In the genomic region with DNA sequence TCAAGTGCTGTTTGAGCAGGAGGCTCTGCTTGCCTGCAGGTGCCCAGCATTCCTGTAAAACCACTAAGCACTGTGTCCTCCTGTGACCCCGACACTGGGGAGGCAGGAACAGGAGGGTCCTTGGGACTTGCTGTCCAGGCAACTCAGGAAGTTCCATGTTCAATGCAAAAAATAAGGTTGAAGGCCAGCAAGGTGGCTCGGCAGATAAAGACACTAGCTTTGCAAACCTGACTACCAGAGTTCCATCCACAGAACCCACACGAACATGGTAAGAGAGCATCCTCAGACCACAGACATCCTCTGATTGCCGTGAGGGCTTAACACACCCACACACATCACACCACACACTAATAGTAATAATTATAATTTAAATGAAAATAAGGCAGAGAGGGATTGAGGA, we compare ENCODE assay signal across 17 mouse cellular contexts.
DNase-seq lines count a peak whose midpoint lies in the region; ATAC-seq and TF ChIP-seq lines count a peak whose summit lies in the region.
"Had no signal": no experiment of that assay in that cellular context is flagged by ENCODE, and none has a peak within 500 bp of the region (broad histone marks: within the 10 kb centered on the region; RNA-seq: fewer than 3 reads in every experiment).

No protein-coding gene starts in this region.

- peaks cover 0 to 17% of the 10 kb centered on the region in 2 experiments; a peak in 2 of 4 replicates for H3K36me3 ChIP-seq in MEL (ENCODE audit: control insufficient read depth in 1 of 2, insufficient read depth in 2 of 2, low read length in 2 of 2)
- H3K36me3 ChIP-seq in liver, embryonic 11.5 days (ENCODE audit: control insufficient read depth, insufficient read depth, low read length), result no peaks in the 10 kb centered on the region
- no peaks in the 10 kb centered on the region for H3K36me3 ChIP-seq in liver, embryonic 15.5 days (replicated peaks)
- H3K36me3 ChIP-seq in forebrain, embryonic 15.5 days, result no peaks in the 10 kb centered on the region
- H3K36me3 ChIP-seq: embryonic facial prominence, embryonic 13.5 days; G1E; hindbrain, embryonic 12.5 days had no signal

- peak overlapping the region; percentile 59 for H3K4me2 ChIP-seq in liver, embryonic 11.5 days
- H3K4me2 ChIP-seq in liver, embryonic 15.5 days, result peak overlapping the region; percentile 50
- no peak overlapping the region for H3K4me2 ChIP-seq in forebrain, embryonic 15.5 days (replicated peaks)
- H3K4me2 ChIP-seq: embryonic facial prominence, embryonic 13.5 days; forebrain, embryonic 13.5 days; hindbrain, embryonic 12.5 days had no signal

- H3K9ac ChIP-seq in MEL (ENCODE audit: control insufficient read depth, low read depth, low read length, poor library complexity, severe bottlenecking), result no peak overlapping the region
- H3K9ac ChIP-seq in liver, embryonic 11.5 days (ENCODE audit: low read depth, low read length), result no peak overlapping the region
- no peak overlapping the region for H3K9ac ChIP-seq in liver, embryonic 15.5 days
- no peak overlapping the region for H3K9ac ChIP-seq in forebrain, embryonic 15.5 days (replicated peaks)
- H3K9ac ChIP-seq: embryonic facial prominence, embryonic 13.5 days; forebrain, embryonic 13.5 days; hindbrain, embryonic 12.5 days had no signal

- no peak overlapping the region for H3K27ac ChIP-seq in MEL (ENCODE audit: control insufficient read depth, low read depth, low read length)
- H3K27ac ChIP-seq in liver, embryonic 11.5 days (ENCODE audit: low read depth, low read length), result peak overlapping the region; percentile 95; the same call in 1 of the 2 replicates
- 0 out of 2 replicates have a peak overlapping the region, but pooled peaks have one; percentile 76 for H3K27ac ChIP-seq in liver, embryonic 15.5 days (replicated peaks)
- no peak overlapping the region for H3K27ac ChIP-seq in forebrain, embryonic 15.5 days (replicated peaks)
- H3K27ac ChIP-seq: embryonic facial prominence, embryonic 13.5 days; forebrain, embryonic 13.5 days; hindbrain, embryonic 12.5 days had no signal

- TF ChIP-seq POLR2A in MEL (IDR thresholded peaks at IDR 0.05; ENCODE audit: control insufficient read depth in 1 of 2, insufficient read depth in 1 of 2, low read depth in 1 of 2, low read length in 2 of 2, poor library complexity in 1 of 2), result no peak

- H3K4me3 ChIP-seq in MEL (ENCODE audit: control insufficient read depth in 1 of 2, insufficient read depth in 1 of 2, low read depth in 2 of 2, low read length in 2 of 2), result no peak overlapping the region
- H3K4me3 ChIP-seq in liver, embryonic 11.5 days (ENCODE audit: low read depth, low read length), result no peak overlapping the region
- H3K4me3 ChIP-seq in liver, embryonic 15.5 days (replicated peaks), result no peak overlapping the region
- H3K4me3 ChIP-seq in forebrain, embryonic 15.5 days, result no peak overlapping the region
- H3K4me3 ChIP-seq: embryonic facial prominence, embryonic 13.5 days; forebrain, embryonic 13.5 days; gastrocnemius, adult 2 months; hindbrain, embryonic 12.5 days had no signal

- no peaks in the 10 kb centered on the region for H3K79me2 ChIP-seq in MEL (ENCODE audit: control insufficient read depth, insufficient read depth, low read length, poor library complexity)

- H3K9me3 ChIP-seq in MEL (replicated peaks; ENCODE audit: insufficient read depth, low read length), result no peaks in the 10 kb centered on the region
- no peaks in the 10 kb centered on the region for H3K9me3 ChIP-seq in liver, embryonic 11.5 days (ENCODE audit: control insufficient read depth, low read length)
- H3K9me3 ChIP-seq in liver, embryonic 15.5 days (replicated peaks), result no peaks in the 10 kb centered on the region
- no peaks in the 10 kb centered on the region for H3K9me3 ChIP-seq in forebrain, embryonic 15.5 days
- H3K9me3 ChIP-seq: embryonic facial prominence, embryonic 13.5 days; forebrain, embryonic 13.5 days; G1E; hindbrain, embryonic 12.5 days had no signal

- DNase-seq in MEL (ENCODE audit: low read depth, low spot score), result peak; percentile 22
- peak; percentile 62 for DNase-seq in c-Kit-positive CD71-positive TER-119-negative erythroid progenitor cells, embryonic 14.5 days (ENCODE audit: low read depth)
- no peak for DNase-seq in liver, embryonic 11.5 days (ENCODE audit: low spot score)
- no peak for DNase-seq in urinary bladder, postnatal 14 days (ENCODE audit: low spot score)
- no peak for DNase-seq in embryo, embryonic 10.5 days (ENCODE audit: low spot score)
- DNase-seq: adrenal gland, postnatal 25 days; B cell, adult 2 months had no signal

- WGBS in liver, embryonic 11.5 days, result 40% methylated on average over 4 of the region's 4 CpGs
- 21% methylated on average over 4 of the region's 4 CpGs for WGBS in liver, embryonic 15.5 days (ENCODE audit: insufficient replicate concordance)
- WGBS in forebrain, embryonic 15.5 days, result 86% methylated on average over 4 of the region's 4 CpGs

- TF ChIP-seq CTCF in MEL (IDR thresholded peaks at IDR 0.05 in 2 of 3, conservative IDR thresholded peaks at IDR 0.05 in 1 of 3; ENCODE audit: control insufficient read depth in 1 of 3, insufficient read depth in 1 of 3, low read depth in 2 of 3, low read length in 3 of 3, poor library complexity in 1 of 3, severe bottlenecking in 1 of 3), result no peak

- no peak for TF ChIP-seq RAD21 in MEL (IDR thresholded peaks at IDR 0.05; ENCODE audit: low read depth, low read length)

- no peak for TF ChIP-seq EP300 in MEL (IDR thresholded peaks at IDR 0.05; ENCODE audit: low read depth in 1 of 2, low read length in 2 of 2)

- peaks cover 2 to 24% of the 10 kb centered on the region in 2 experiments; a peak in 3 of 4 replicates for H3K4me1 ChIP-seq in MEL (ENCODE audit: control insufficient read depth in 1 of 2, insufficient read depth in 2 of 2, low read length in 2 of 2)
- peaks cover 29% of the 10 kb centered on the region for H3K4me1 ChIP-seq in liver, embryonic 11.5 days (replicated peaks; ENCODE audit: control insufficient read depth, insufficient read depth, low read length)
- H3K4me1 ChIP-seq in liver, embryonic 15.5 days (replicated peaks), result peaks cover 45% of the 10 kb centered on the region
- peaks cover 30% of the 10 kb centered on the region for H3K4me1 ChIP-seq in forebrain, embryonic 15.5 days

- no peaks in the 10 kb centered on the region for H3K27me3 ChIP-seq in MEL (ENCODE audit: control insufficient read depth in 1 of 2, insufficient read depth in 2 of 2, low read length in 2 of 2)
- H3K27me3 ChIP-seq in liver, embryonic 11.5 days (replicated peaks; ENCODE audit: control insufficient read depth, insufficient read depth, low read length), result no peaks in the 10 kb centered on the region
- H3K27me3 ChIP-seq in liver, embryonic 15.5 days, result 0 out of 2 replicates have a peak, but pooled peaks cover 10% of the 10 kb centered on the region
- no peaks in the 10 kb centered on the region for H3K27me3 ChIP-seq in forebrain, embryonic 15.5 days

- no peak for ATAC-seq in liver, embryonic 11.5 days (replicated peaks; ENCODE audit: low FRiP score)
- ATAC-seq in liver, embryonic 15.5 days (ENCODE audit: insufficient read depth), result no peak
- ATAC-seq in erythroid progenitor cell, adult 5-6 weeks (replicated peaks; ENCODE audit: low FRiP score, poor library complexity, severe bottlenecking), result no peak
- ATAC-seq in forebrain, embryonic 15.5 days (replicated peaks), result no peak
- ATAC-seq: CD4-positive, CD25-positive, alpha-beta regulatory T cell, adult 4 months; forebrain, embryonic 13.5 days; hindbrain, embryonic 16.5 days had no signal

TF ChIP-seq in MEL, 35 proteins besides CTCF, POLR2A, EP300 and RAD21:
- TF ChIP-seq TAL1 (IDR thresholded peaks at IDR 0.05; ENCODE audit: low read length) (peak; percentile 71), E2F4 (IDR thresholded peaks at IDR 0.05; ENCODE audit: borderline replicate concordance, low read depth, low read length) (no peak)

Comparison
In these comparisons a context has a peak if more than half of its experiments do, and no peak if none do; other contexts are left out.
1. DNase-seq: peak in MEL (single experiment) and c-Kit-positive CD71-positive TER-119-negative erythroid progenitor cells, embryonic 14.5 days (single experiment); none in liver, embryonic 11.5 days (single experiment), urinary bladder, postnatal 14 days (single experiment) and embryo, embryonic 10.5 days (single experiment).
2. H3K27ac ChIP-seq: peak in liver, embryonic 11.5 days (single experiment) and liver, embryonic 15.5 days (single experiment); none in MEL (single experiment) and forebrain, embryonic 15.5 days (single experiment).